Mouse (Mus musculus) megakaryocyte-erythroid progenitor cell, adult 5-6 weeks (primary cell): Measurements from ENCODE around the gene Zcchc17. TPM values are rescaled to one million over a fixed set of nuclear protein-coding genes. Genes with fewer than 3 reads are reported as not detected.
A peak's percentile ranks its signal among the peaks of the same experiment; 100 is the strongest.

Experiments
- ATAC-seq: replicated peaks from 2 replicates; pipeline ENCODE4 v1.8.0; 2016; ENCODE audit warnings: mild to moderate bottlenecking, inconsistent platforms; ENCODE audit not compliant: severe bottlenecking, poor library complexity, low FRiP score, low TSS enrichment
- total RNA-seq, 2 experiments: library from RNA; stranded (forward) in 1 of 2; stranded (reverse) in 1 of 2; fragments of 200-1000, 215-1000 nt in 1 of 2; fragments of >200 nt in 1 of 2; fragmentation: Nextera tagmentation in 1 of 2; gene quantifications; 2 replicates each; pipeline ENCODE4 v1.2.3; 2014 to 2017

The Zcchc17 gene
- total RNA-seq (2014; fragmentation: Nextera tagmentation) (37.6 and 62.0 TPM in 2 replicates), total RNA-seq (2017) (80.6 and 99.6 TPM in 2 replicates)

DNA sequence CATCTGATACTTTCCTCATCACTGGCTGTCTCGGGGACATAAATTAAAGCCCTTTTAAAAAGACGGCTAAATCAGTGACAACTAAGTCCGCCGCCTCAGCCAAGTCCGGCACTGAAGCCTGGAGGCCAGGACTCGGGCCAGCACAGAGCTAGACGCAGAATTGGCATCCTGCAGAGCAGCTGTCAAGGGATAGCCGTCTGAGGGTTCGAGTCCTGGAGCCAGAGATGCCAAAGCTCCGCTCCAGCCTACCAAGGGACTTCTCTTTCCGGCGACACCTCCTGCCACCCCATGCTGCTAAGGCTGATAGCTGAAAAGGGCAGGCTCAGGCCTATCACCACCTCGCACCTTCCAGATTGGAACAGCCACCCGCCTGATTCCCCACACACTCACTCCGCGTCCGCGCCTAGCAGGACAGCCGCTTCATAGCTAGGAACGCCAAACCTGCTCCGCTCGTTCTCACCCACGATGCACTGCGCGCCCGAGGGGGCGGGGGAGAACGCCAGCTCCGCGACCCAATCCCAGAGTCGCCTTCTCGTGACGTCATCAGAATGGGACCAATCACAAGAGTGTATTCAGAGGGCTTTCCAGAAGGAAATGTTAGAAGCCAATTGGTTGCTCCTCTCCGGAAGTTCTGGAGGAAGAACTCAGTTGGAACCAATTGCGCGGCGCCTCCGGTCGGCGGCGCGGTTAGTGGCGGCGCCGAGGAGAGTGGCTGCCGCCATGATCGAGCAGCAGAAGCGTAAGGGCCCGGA lies at the start of gene Zcchc17, which contains the start of gene Snrnp40:
Gene Zcchc17, minus strand, starts transcription at position 458 of the 752 bp plus-strand sequence.
Gene Snrnp40, plus strand, starts transcription at position 647 of the 752 bp plus-strand sequence.
- peak; percentile 97 for ATAC-seq

DNA sequence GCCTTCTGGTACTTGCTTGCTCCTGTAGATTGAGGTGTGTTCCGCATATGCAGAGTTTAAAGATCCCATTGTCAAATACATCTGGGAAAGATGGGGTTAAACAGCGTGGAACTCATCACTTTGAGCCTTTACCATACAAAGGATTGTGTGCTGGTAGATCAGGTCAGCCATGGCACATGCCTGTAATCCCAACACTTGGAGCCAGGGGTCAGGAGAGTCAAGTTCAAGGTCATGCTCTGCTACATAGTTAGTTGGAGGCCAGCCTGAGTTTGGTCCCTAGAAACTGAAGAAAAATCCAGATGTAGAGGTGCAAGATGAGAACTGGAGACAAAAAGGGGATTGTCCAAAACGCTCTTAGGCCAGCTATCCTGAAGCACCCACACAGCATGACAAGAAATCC lies 31.5 kb upstream of the Zcchc17 start:
- ATAC-seq = peak; percentile 55; the same call in 1 of the 2 replicates

DNA sequence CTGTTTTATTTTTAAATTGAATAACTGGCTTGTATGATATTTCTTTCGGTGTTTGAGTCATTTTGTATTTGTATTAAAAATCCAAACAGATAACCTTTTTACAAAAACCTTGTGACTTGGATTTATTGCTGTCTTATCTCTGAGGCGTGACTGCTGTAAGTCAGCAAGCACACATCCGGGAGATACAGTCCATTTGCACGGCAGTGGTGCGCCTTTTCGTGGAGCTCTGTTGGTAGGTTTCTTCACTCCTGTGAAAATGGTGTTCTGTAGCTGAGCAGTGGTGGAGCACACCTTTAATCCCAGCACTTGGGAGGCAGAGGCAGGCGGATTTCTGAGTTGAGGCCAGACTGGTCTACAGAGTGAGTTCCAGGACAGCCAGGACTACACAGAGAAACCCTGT lies 30.2 kb upstream of the Zcchc17 start:
- ATAC-seq = no peak

- ATAC-seq = no peak
Observed at GRCm38 (mm10) chr4:130389496-130389895, 29.8 kb upstream of the Zcchc17 start.

GRCm38 (mm10) chr4:130387256-130387655 lies 27.5 kb upstream of the Zcchc17 start:
- no peak for ATAC-seq

- ATAC-seq = no peak
Observed at GRCm38 (mm10) chr4:130380418-130380817, 20.7 kb upstream of the Zcchc17 start.

DNA sequence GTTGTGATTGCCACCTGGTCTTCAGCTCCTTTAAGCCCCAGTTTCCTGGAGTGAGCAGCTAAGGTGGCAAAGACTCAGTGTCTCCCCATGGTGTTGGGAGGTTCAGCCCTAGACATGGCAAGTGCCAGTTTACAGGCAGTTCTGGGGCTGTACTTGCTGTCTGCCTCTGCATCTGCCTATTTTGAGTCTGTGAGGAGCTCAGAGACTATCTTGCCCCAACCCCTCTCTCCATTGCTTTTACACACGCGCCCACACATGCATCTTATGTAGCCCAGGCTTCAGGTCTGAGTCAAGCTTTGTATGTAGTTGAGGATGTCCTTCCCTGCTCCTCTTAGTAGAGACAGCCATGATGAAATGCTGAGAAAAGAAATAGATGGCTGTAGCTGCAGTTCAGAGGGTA lies 19.4 kb upstream of the Zcchc17 start:
- no peak for ATAC-seq

GRCm38 (mm10) chr4:130377500-130377899 lies 17.8 kb upstream of the Zcchc17 start:
- no peak for ATAC-seq

GRCm38 (mm10) chr4:130376675-130377074 lies 16.9 kb upstream of the Zcchc17 start:
- no peak for ATAC-seq

GRCm38 (mm10) chr4:130360238-130360590 lies 471 bp upstream of the Zcchc17 start:
- no peak for ATAC-seq

DNA sequence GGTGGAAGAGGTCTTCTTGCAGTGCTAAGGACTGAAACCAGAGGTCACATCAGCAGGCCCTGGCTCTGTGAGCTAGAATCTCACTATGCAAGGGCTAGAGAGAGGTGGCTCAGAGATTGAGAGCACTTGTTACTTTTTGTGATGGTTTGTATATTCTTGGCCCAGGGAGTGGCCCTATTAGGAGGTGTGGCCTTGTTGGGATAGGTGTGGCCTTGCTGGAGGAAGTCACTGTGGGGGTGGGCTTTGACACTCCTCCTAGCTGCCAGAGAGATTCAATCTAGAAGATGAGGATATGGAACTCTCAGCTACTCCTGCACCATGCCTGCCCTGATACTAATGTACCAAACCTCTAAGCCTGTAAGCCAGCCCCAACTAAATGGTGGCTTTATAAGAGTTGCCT lies 1.8 kb downstream of the Zcchc17 start:
- ATAC-seq = no peak

DNA sequence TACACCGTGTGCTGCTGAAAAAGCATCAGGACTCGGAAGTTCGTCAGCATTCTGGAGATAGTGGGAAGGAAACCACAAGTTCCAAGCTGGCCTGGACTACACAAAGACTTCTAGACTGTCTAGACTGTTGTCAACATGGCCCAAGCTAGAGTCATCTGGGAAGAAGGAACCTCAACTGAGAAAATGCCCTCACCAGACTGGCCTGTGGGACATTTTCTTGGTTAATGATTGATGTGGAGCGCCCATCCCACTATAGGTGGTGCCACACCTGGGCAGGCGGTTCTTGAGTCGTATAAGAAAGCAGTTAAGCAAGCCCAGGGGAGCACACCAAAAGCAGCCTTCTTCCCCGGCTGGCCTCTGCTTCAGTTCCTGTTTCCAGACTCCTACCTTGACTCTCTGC lies 7.2 kb downstream of the Zcchc17 start:
- ATAC-seq = no peak

- peak; percentile 67 for ATAC-seq
Observed at GRCm38 (mm10) chr4:130350690-130351422, 8.9 kb downstream of the Zcchc17 start.

- ATAC-seq = no peak
Observed at GRCm38 (mm10) chr4:130349666-130350065, 10.1 kb downstream of the Zcchc17 start.

- peak; percentile 87 for ATAC-seq
Observed at GRCm38 (mm10) chr4:130341691-130342090, 18.1 kb downstream of the Zcchc17 start.

- no peak for ATAC-seq
Observed at GRCm38 (mm10) chr4:130335867-130336266, 23.9 kb downstream of the Zcchc17 start.

DNA sequence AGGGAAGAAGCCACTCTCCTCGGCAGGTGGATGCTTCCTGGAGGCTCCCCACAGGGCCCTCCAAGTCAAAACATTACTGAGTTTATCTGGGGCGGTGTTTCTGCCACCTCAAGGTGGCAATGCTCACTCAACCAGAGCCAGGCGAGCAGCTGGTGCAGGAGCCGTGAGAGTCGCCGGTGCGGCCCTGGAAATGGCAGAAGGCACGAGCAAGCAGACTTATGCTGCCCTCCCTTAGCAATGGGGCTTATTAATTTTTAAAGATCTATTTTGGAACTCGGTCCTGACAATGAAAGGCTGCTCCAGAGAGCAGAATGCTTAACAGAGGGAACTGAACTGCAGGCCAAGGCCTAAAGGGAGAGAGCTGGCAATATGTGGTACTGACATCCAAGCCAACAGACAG lies 32.4 kb downstream of the Zcchc17 start:
- no peak for ATAC-seq

GRCm38 (mm10) chr4:130325446-130325845 lies 34.3 kb downstream of the Zcchc17 start:
- 0 out of 2 replicates have a peak, but pooled peaks have one; percentile 26 for ATAC-seq

GRCm38 (mm10) chr4:130323607-130324006 lies 36.1 kb downstream of the Zcchc17 start:
- ATAC-seq = no peak

- no peak for ATAC-seq
Observed at GRCm38 (mm10) chr4:130323165-130323564, 36.6 kb downstream of the Zcchc17 start.

GRCm38 (mm10) chr4:130322567-130322966 lies 37.2 kb downstream of the Zcchc17 start:
- ATAC-seq = no peak
